Mouse (Mus musculus) intestine, postnatal 0 days (tissue): ENCODE measurements at regions not wholly inside any gene's neighbourhood (a gene's known extent, or its start where the extent isn't known, plus 50 kb on each side); places are given as distances from the start of the nearest gene placed in this dataset.

Experiments used
- ATAC-seq: fragments of 200-750 bp; cut with Nextera tagmentation; 2 replicates; pipeline ENCODE4 v1.8.0; 2017; ENCODE audit warnings: mild to moderate bottlenecking, moderate TSS enrichment, moderate library complexity
- H3K27ac ChIP-seq: fragments of 300-500 bp; sonication (generic); 2 replicates; pipeline ENCODE4 v1.5.1; 2014; ENCODE audit warnings: mild to moderate bottlenecking, low read depth, low read length, moderate library complexity
- H3K27me3 ChIP-seq: fragments of 300-500 bp; sonication (generic); replicated peaks from 2 replicates; pipeline ENCODE4 v1.6.1; 2014; ENCODE audit warnings: low read length, mixed read lengths; ENCODE audit not compliant: control insufficient read depth, insufficient read depth
- H3K36me3 ChIP-seq: fragments of 300-500 bp; sonication (generic); 2 replicates; pipeline ENCODE4 v1.6.1; 2014; ENCODE audit warnings: mild to moderate bottlenecking, moderate library complexity; ENCODE audit not compliant: control insufficient read depth, insufficient read depth
- H3K4me1 ChIP-seq: fragments of 300-500 bp; sonication (generic); replicated peaks from 2 replicates; pipeline ENCODE4 v1.6.1; 2014; ENCODE audit warnings: antibody characterized with exemption, low read length, mixed read lengths; ENCODE audit not compliant: control insufficient read depth, insufficient read depth
- H3K4me2 ChIP-seq: fragments of 300-500 bp; sonication (generic); replicated peaks from 2 replicates; pipeline ENCODE4 v1.6.1; 2014; ENCODE audit warnings: low read depth, mild to moderate bottlenecking, moderate library complexity
- H3K4me3 ChIP-seq: fragments of 300-500 bp; sonication (generic); 2 replicates; pipeline ENCODE4 v1.5.1; 2014; ENCODE audit warnings: low read depth, low read length
- H3K9ac ChIP-seq: fragments of 300-500 bp; sonication (generic); 2 replicates; pipeline ENCODE4 v1.6.1; 2014; ENCODE audit warnings: mild to moderate bottlenecking, low read depth, low read length
- H3K9me3 ChIP-seq: fragments of 300-500 bp; sonication (generic); 2 replicates; pipeline ENCODE4 v1.6.1; 2016; ENCODE audit warnings: mixed run types; ENCODE audit not compliant: control insufficient read depth
- CTCF ChIP-seq: sonication (generic); IDR thresholded peaks from 2 replicates; pipeline ENCODE4 v1.5.1; 2016; ENCODE audit warnings: low read depth, mild to moderate bottlenecking, control low read depth, antibody characterized with exemption, moderate library complexity
- WGBS: fragments of 180-500 bp; shearing (Covaris S2); extraction: QIAGEN DNeasy Blood & Tissue Kit; methylation state at CpG from one replicate; pipeline ENCODE4 v1.1.7; 2014; 5-methylcytosine and 5-hydroxymethylcytosine counted together

- H3K9ac ChIP-seq: no peak overlapping the region
- ATAC-seq: no peak
- no peaks in the 10 kb centered on the region for H3K4me1 ChIP-seq
- no peak overlapping the region for H3K4me2 ChIP-seq
- H3K4me3 ChIP-seq: no peak overlapping the region
- H3K27ac ChIP-seq: no peak overlapping the region
- no peaks in the 10 kb centered on the region for H3K9me3 ChIP-seq
- 94% methylated on average over 1 of the region's 1 CpGs for WGBS
- H3K27me3 ChIP-seq: no peaks in the 10 kb centered on the region
- no peak for TF ChIP-seq CTCF
- H3K36me3 ChIP-seq: no peaks in the 10 kb centered on the region
These were observed 150.7 kb upstream of the Rasa1 start for GRCm38 (mm10) chr13:85439581-85439980.

DNA sequence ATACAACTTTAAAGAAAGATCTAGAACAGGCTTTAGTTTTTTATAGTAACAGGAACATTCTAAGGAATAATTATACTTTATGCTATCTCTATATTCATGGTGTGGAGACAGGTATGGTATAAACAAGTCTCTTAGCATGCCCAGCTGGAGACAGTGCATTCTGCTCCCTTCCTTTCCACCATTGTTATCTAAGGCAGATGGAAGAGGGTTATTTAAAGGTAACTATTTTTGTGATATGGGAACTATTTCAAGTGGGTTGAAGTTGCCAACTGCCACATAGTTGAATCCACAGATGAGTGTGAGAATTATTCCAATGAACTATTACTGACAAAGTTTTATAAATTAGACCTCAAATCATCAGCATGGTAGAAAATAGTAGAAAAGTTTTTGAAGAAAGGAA lies 148.9 kb upstream of the Rasa1 start:
- Histone ChIP-seq H3K4me1 (no peaks in the 10 kb centered on the region), H3K4me3 (no peak overlapping the region)

DNA sequence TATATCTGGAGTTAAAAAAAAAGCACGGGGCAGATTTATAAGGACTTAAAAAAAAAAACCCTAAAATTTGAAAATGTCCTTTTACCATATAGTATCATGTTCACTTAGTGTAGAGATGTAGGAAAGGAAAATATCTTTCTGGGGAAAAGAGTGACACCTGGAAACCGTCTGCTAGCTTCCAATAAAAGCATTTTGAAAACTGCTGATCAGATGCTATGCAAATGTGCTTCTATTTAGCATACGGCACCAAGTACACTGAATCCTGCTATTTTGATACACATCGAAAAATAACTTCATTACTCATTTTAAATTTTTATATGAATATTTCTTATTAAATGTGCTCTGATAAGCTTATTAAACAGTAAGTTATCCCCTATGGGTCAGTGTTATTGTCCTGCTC lies 148.1 kb upstream of the Rasa1 start:
- H3K9me3 ChIP-seq: no peaks in the 10 kb centered on the region
- H3K36me3 ChIP-seq: no peaks in the 10 kb centered on the region
- no peak for ATAC-seq
- WGBS: 85% methylated on average over 4 of the region's 4 CpGs
- no peak for TF ChIP-seq CTCF
- H3K4me2 ChIP-seq: no peak overlapping the region
- no peaks in the 10 kb centered on the region for H3K4me1 ChIP-seq
- no peak overlapping the region for H3K4me3 ChIP-seq
- H3K27ac ChIP-seq: no peak overlapping the region
- no peak overlapping the region for H3K9ac ChIP-seq
- H3K27me3 ChIP-seq: no peaks in the 10 kb centered on the region

More for the DNA sequence above, 148.9 kb upstream of the Rasa1 start:
- H3K9me3 ChIP-seq: no peaks in the 10 kb centered on the region
- ATAC-seq: no peak
- H3K4me2 ChIP-seq: no peak overlapping the region
- no peak for TF ChIP-seq CTCF
- H3K36me3 ChIP-seq: no peaks in the 10 kb centered on the region
- H3K9ac ChIP-seq: no peak overlapping the region
- no peaks in the 10 kb centered on the region for H3K27me3 ChIP-seq
- no peak overlapping the region for H3K27ac ChIP-seq

DNA sequence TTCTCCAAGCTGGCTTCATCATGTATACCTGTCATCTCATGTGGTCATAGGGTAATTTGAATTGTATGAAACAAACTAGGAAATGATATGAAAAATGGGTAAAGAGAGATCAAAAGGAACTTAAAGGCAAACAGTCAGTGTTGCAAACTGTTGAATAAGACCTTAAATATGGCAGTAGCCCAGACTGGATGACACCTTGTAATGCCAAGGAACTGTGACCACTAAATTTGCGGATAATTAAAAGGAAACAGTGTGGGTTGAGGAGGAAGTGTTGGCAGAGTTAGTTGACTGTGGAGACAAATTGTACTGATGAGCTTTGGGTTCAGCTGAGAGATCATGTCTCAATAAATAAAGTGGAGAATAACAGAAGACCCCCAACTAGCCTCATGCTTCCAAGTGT lies 147.3 kb upstream of the Rasa1 start:
- no peak overlapping the region for H3K27ac ChIP-seq
- H3K4me3 ChIP-seq: no peak overlapping the region
- H3K36me3 ChIP-seq: no peaks in the 10 kb centered on the region
- no peaks in the 10 kb centered on the region for H3K27me3 ChIP-seq
- H3K9me3 ChIP-seq: no peaks in the 10 kb centered on the region
- no peak for ATAC-seq
- no peaks in the 10 kb centered on the region for H3K4me1 ChIP-seq
- WGBS: 88% methylated on average over 1 of the region's 1 CpGs
- no peak overlapping the region for H3K4me2 ChIP-seq
- no peak overlapping the region for H3K9ac ChIP-seq
- TF ChIP-seq CTCF: no peak

- TF ChIP-seq CTCF: no peak
These were observed 141.9 kb upstream of the Rasa1 start for GRCm38 (mm10) chr13:85430821-85431220.

GRCm38 (mm10) chr13:85430040-85430439 lies 141.1 kb upstream of the Rasa1 start:
- Histone ChIP-seq H3K4me1 (no peaks in the 10 kb centered on the region), H3K4me3 (no peak overlapping the region), H3K36me3 (no peaks in the 10 kb centered on the region), H3K9ac (no peak overlapping the region), H3K27ac (no peak overlapping the region), H3K9me3 (no peaks in the 10 kb centered on the region), H3K4me2 (no peak overlapping the region), H3K27me3 (no peaks in the 10 kb centered on the region)
- TF ChIP-seq CTCF: no peak
- WGBS: 59% methylated on average over 3 of the region's 3 CpGs
- no peak for ATAC-seq

More at GRCm38 (mm10) chr13:85430821-85431220, 141.9 kb upstream of the Rasa1 start:
- Histone ChIP-seq H3K4me2 (no peak overlapping the region), H3K9me3 (no peaks in the 10 kb centered on the region), H3K4me3 (no peak overlapping the region), H3K9ac (no peak overlapping the region), H3K36me3 (no peaks in the 10 kb centered on the region), H3K27me3 (no peaks in the 10 kb centered on the region), H3K27ac (no peak overlapping the region), H3K4me1 (no peaks in the 10 kb centered on the region)
- WGBS: 65% methylated on average over 2 of the region's 2 CpGs
- ATAC-seq: no peak

- Histone ChIP-seq H3K4me2 (no peak overlapping the region), H3K27ac (no peak overlapping the region), H3K9ac (no peak overlapping the region), H3K9me3 (no peaks in the 10 kb centered on the region), H3K27me3 (no peaks in the 10 kb centered on the region), H3K4me1 (no peaks in the 10 kb centered on the region), H3K4me3 (no peak overlapping the region), H3K36me3 (no peaks in the 10 kb centered on the region)
- ATAC-seq: no peak
- no peak for TF ChIP-seq CTCF
- 73% methylated on average over 1 of the region's 1 CpGs for WGBS
These were observed 129.7 kb upstream of the Rasa1 start for GRCm38 (mm10) chr13:85418671-85419070.
